Mouse (Mus musculus): Measurements from ENCODE around the gene Tmem150c. TPM values are rescaled to one million over a fixed set of nuclear protein-coding genes. Genes with fewer than 3 reads are reported as not detected.

The Tmem150c gene
- total RNA-seq, 1 experiment from 2014 or later, result not detected

- no peak for ATAC-seq (replicated peaks in 1 of 2; ENCODE audit: insufficient read depth in 1 of 2, low FRiP score in 2 of 2, low TSS enrichment in 1 of 2, low read depth in 1 of 2, poor library complexity in 2 of 2, severe bottlenecking in 2 of 2)
These were observed 18.6 kb upstream of the Tmem150c start for GRCm38 (mm10) chr5:100178122-100178780.

- ATAC-seq (replicated peaks in 1 of 2; ENCODE audit: insufficient read depth in 1 of 2, low FRiP score in 2 of 2, low TSS enrichment in 1 of 2, low read depth in 1 of 2, poor library complexity in 2 of 2, severe bottlenecking in 2 of 2), result no peak
These were observed 17.9 kb upstream of the Tmem150c start for GRCm38 (mm10) chr5:100177547-100177946.

GRCm38 (mm10) chr5:100176096-100176495 is 16.5 kb upstream of the Tmem150c start:
- no peak for ATAC-seq (replicated peaks in 1 of 2; ENCODE audit: insufficient read depth in 1 of 2, low FRiP score in 2 of 2, low TSS enrichment in 1 of 2, low read depth in 1 of 2, poor library complexity in 2 of 2, severe bottlenecking in 2 of 2)

GRCm38 (mm10) chr5:100175582-100175981 is 16.0 kb upstream of the Tmem150c start:
- no peak for ATAC-seq (replicated peaks in 1 of 2; ENCODE audit: insufficient read depth in 1 of 2, low FRiP score in 2 of 2, low TSS enrichment in 1 of 2, low read depth in 1 of 2, poor library complexity in 2 of 2, severe bottlenecking in 2 of 2)

- no peak for ATAC-seq (replicated peaks in 1 of 2; ENCODE audit: insufficient read depth in 1 of 2, low FRiP score in 2 of 2, low TSS enrichment in 1 of 2, low read depth in 1 of 2, poor library complexity in 2 of 2, severe bottlenecking in 2 of 2)
These were observed 12.5 kb upstream of the Tmem150c start for GRCm38 (mm10) chr5:100172104-100172503.

- ATAC-seq (replicated peaks in 1 of 2; ENCODE audit: insufficient read depth in 1 of 2, low FRiP score in 2 of 2, low TSS enrichment in 1 of 2, low read depth in 1 of 2, poor library complexity in 2 of 2, severe bottlenecking in 2 of 2), result peak in 1 of 2 experiments; percentile 82; a peak in 2 of 4 replicates
These were observed 7.2 kb upstream of the Tmem150c start for GRCm38 (mm10) chr5:100166591-100167491.

- no peak for ATAC-seq (replicated peaks in 1 of 2; ENCODE audit: insufficient read depth in 1 of 2, low FRiP score in 2 of 2, low TSS enrichment in 1 of 2, low read depth in 1 of 2, poor library complexity in 2 of 2, severe bottlenecking in 2 of 2)
These were observed 3.8 kb upstream of the Tmem150c start for GRCm38 (mm10) chr5:100163368-100163767.

GRCm38 (mm10) chr5:100162857-100163256 is 3.2 kb upstream of the Tmem150c start:
- ATAC-seq (replicated peaks in 1 of 2; ENCODE audit: insufficient read depth in 1 of 2, low FRiP score in 2 of 2, low TSS enrichment in 1 of 2, low read depth in 1 of 2, poor library complexity in 2 of 2, severe bottlenecking in 2 of 2), result no peak

- ATAC-seq (replicated peaks in 1 of 2; ENCODE audit: insufficient read depth in 1 of 2, low FRiP score in 2 of 2, low TSS enrichment in 1 of 2, low read depth in 1 of 2, poor library complexity in 2 of 2, severe bottlenecking in 2 of 2), result peak; percentile 73 to 81
These were observed 2.4 kb upstream of the Tmem150c start for GRCm38 (mm10) chr5:100162053-100162452.

GRCm38 (mm10) chr5:100158791-100159637 is 594 bp downstream of the Tmem150c start:
- peak in 1 of 2 experiments; percentile 14; a peak in 1 of 4 replicates for ATAC-seq (replicated peaks in 1 of 2; ENCODE audit: insufficient read depth in 1 of 2, low FRiP score in 2 of 2, low TSS enrichment in 1 of 2, low read depth in 1 of 2, poor library complexity in 2 of 2, severe bottlenecking in 2 of 2)

- no peak for ATAC-seq (replicated peaks in 1 of 2; ENCODE audit: insufficient read depth in 1 of 2, low FRiP score in 2 of 2, low TSS enrichment in 1 of 2, low read depth in 1 of 2, poor library complexity in 2 of 2, severe bottlenecking in 2 of 2)
These were observed 1.3 kb downstream of the Tmem150c start for GRCm38 (mm10) chr5:100158301-100158700.

GRCm38 (mm10) chr5:100155646-100156045 is 4.0 kb downstream of the Tmem150c start:
- ATAC-seq (replicated peaks in 1 of 2; ENCODE audit: insufficient read depth in 1 of 2, low FRiP score in 2 of 2, low TSS enrichment in 1 of 2, low read depth in 1 of 2, poor library complexity in 2 of 2, severe bottlenecking in 2 of 2), result no peak

- ATAC-seq (replicated peaks in 1 of 2; ENCODE audit: insufficient read depth in 1 of 2, low FRiP score in 2 of 2, low TSS enrichment in 1 of 2, low read depth in 1 of 2, poor library complexity in 2 of 2, severe bottlenecking in 2 of 2), result no peak
These were observed 9.6 kb downstream of the Tmem150c start for GRCm38 (mm10) chr5:100149967-100150366.

GRCm38 (mm10) chr5:100144836-100145235 is 14.8 kb downstream of the Tmem150c start:
- no peak for ATAC-seq (replicated peaks in 1 of 2; ENCODE audit: insufficient read depth in 1 of 2, low FRiP score in 2 of 2, low TSS enrichment in 1 of 2, low read depth in 1 of 2, poor library complexity in 2 of 2, severe bottlenecking in 2 of 2)

- no peak for ATAC-seq (replicated peaks in 1 of 2; ENCODE audit: insufficient read depth in 1 of 2, low FRiP score in 2 of 2, low TSS enrichment in 1 of 2, low read depth in 1 of 2, poor library complexity in 2 of 2, severe bottlenecking in 2 of 2)
These were observed 32.3 kb downstream of the Tmem150c start for GRCm38 (mm10) chr5:100127283-100127682.

GRCm38 (mm10) chr5:100125409-100126123 is 34.0 kb downstream of the Tmem150c start:
- no peak for ATAC-seq (replicated peaks in 1 of 2; ENCODE audit: insufficient read depth in 1 of 2, low FRiP score in 2 of 2, low TSS enrichment in 1 of 2, low read depth in 1 of 2, poor library complexity in 2 of 2, severe bottlenecking in 2 of 2)

GRCm38 (mm10) chr5:100124530-100124929 is 35.1 kb downstream of the Tmem150c start:
- ATAC-seq (replicated peaks in 1 of 2; ENCODE audit: insufficient read depth in 1 of 2, low FRiP score in 2 of 2, low TSS enrichment in 1 of 2, low read depth in 1 of 2, poor library complexity in 2 of 2, severe bottlenecking in 2 of 2), result no peak

Data from hematopoietic stem cell, adult 5-6 weeks (primary cell).